Mouse (Mus musculus) E14TG2a.4 (cell line): ENCODE results near the gene Gm20388.

ENCODE experiments used
- H3K27me3 ChIP-seq: 2 replicates; pipeline ENCODE4 v1.6.1; 2014; ENCODE audit warnings: low read length, control low read depth; ENCODE audit not compliant: insufficient read depth
- H3K36me3 ChIP-seq: 2 replicates; pipeline ENCODE4 v1.6.1; 2014; ENCODE audit warnings: low read length, control low read depth; ENCODE audit not compliant: insufficient read depth
- H3K4me1 ChIP-seq: replicated peaks from 2 replicates; pipeline ENCODE4 v1.6.1; 2014; ENCODE audit warnings: low read depth, low read length, control low read depth
- H3K4me3 ChIP-seq: replicated peaks from 2 replicates; pipeline ENCODE4 v1.5.1; 2014; ENCODE audit warnings: mild to moderate bottlenecking, low read length
- H3K9me3 ChIP-seq: 2 replicates; pipeline ENCODE4 v1.6.1; 2014; ENCODE audit warnings: low read length, control low read depth
- CTCF ChIP-seq: conservative IDR thresholded peaks from 2 replicates; pipeline ENCODE4 v1.5.1; 2014; ENCODE audit warnings: low read length
- NANOG ChIP-seq: IDR thresholded peaks from 2 replicates; pipeline ENCODE4 v1.6.1; 2014; ENCODE audit warnings: borderline replicate concordance, low read length, mixed read lengths
- POU5F1 ChIP-seq: IDR thresholded peaks from 2 replicates; pipeline ENCODE4 v1.6.1; 2014; ENCODE audit warnings: low read length, borderline replicate concordance

Gm20388 gene

GRCm38 (mm10) chr8:120180445-120180970 is 269.9 kb downstream of the Gm20388 start:
- Histone ChIP-seq H3K27me3 (peaks cover 8% of the 10 kb centered on the region; the same call in 1 of the 2 replicates), H3K4me1 (peaks cover 40% of the 10 kb centered on the region), H3K36me3 (no peaks in the 10 kb centered on the region), H3K4me3 (no peak overlapping the region), H3K9me3 (no peaks in the 10 kb centered on the region)
- TF ChIP-seq NANOG (no peak), CTCF (no peak), POU5F1 (no peak)

GRCm38 (mm10) chr8:120181274-120181673 is 270.6 kb downstream of the Gm20388 start:
- no peak overlapping the region for H3K4me3 ChIP-seq
- H3K4me1 ChIP-seq: peaks cover 41% of the 10 kb centered on the region
- no peaks in the 10 kb centered on the region for H3K9me3 ChIP-seq
- peaks cover 8% of the 10 kb centered on the region; the same call in 1 of the 2 replicates for H3K27me3 ChIP-seq
- H3K36me3 ChIP-seq: no peaks in the 10 kb centered on the region
- TF ChIP-seq POU5F1 (no peak), NANOG (no peak), CTCF (no peak)

- Histone ChIP-seq H3K36me3 (no peaks in the 10 kb centered on the region), H3K9me3 (no peaks in the 10 kb centered on the region)
- no peak for TF ChIP-seq CTCF
- no peak for TF ChIP-seq NANOG
- TF ChIP-seq POU5F1: no peak
Measured at GRCm38 (mm10) chr8:120181861-120182414, 271.3 kb downstream of the Gm20388 start.

GRCm38 (mm10) chr8:120184366-120184765 is 273.7 kb downstream of the Gm20388 start:
- TF ChIP-seq CTCF (no peak), NANOG (no peak), POU5F1 (no peak)

More at GRCm38 (mm10) chr8:120181861-120182414, 271.3 kb downstream of the Gm20388 start:
- H3K27me3 ChIP-seq: peaks cover 8% of the 10 kb centered on the region; the same call in 1 of the 2 replicates
- no peak overlapping the region for H3K4me3 ChIP-seq
- peaks cover 40% of the 10 kb centered on the region for H3K4me1 ChIP-seq

GRCm38 (mm10) chr8:120184850-120185792 is 274.5 kb downstream of the Gm20388 start:
- H3K36me3 ChIP-seq: no peaks in the 10 kb centered on the region
- no peak overlapping the region for H3K4me3 ChIP-seq
- H3K27me3 ChIP-seq: 0 out of 2 replicates have a peak, but pooled peaks cover 3% of the 10 kb centered on the region
- H3K4me1 ChIP-seq: peaks cover 27% of the 10 kb centered on the region
- peaks cover 9% of the 10 kb centered on the region for H3K9me3 ChIP-seq
- TF ChIP-seq POU5F1 (no peak), NANOG (no peak)

More at GRCm38 (mm10) chr8:120184366-120184765, 273.7 kb downstream of the Gm20388 start:
- Histone ChIP-seq H3K4me3 (no peak overlapping the region), H3K36me3 (no peaks in the 10 kb centered on the region), H3K9me3 (peaks cover 2% of the 10 kb centered on the region; the same call in 1 of the 2 replicates), H3K27me3 (0 out of 2 replicates have a peak, but pooled peaks cover 3% of the 10 kb centered on the region), H3K4me1 (peaks cover 27% of the 10 kb centered on the region)

- no peak for TF ChIP-seq NANOG
- TF ChIP-seq CTCF: no peak
- no peak for TF ChIP-seq POU5F1
- Histone ChIP-seq H3K4me1 (peaks cover 27% of the 10 kb centered on the region), H3K36me3 (no peaks in the 10 kb centered on the region), H3K27me3 (no peaks in the 10 kb centered on the region), H3K4me3 (no peak overlapping the region), H3K9me3 (peaks cover 22% of the 10 kb centered on the region)
Measured at GRCm38 (mm10) chr8:120186454-120186853, 275.8 kb downstream of the Gm20388 start.

- Histone ChIP-seq H3K36me3 (no peaks in the 10 kb centered on the region), H3K4me3 (no peak overlapping the region), H3K4me1 (peaks cover 27% of the 10 kb centered on the region), H3K27me3 (no peaks in the 10 kb centered on the region), H3K9me3 (peaks cover 32% of the 10 kb centered on the region)
- TF ChIP-seq CTCF (no peak), POU5F1 (no peak), NANOG (no peak)
Measured at GRCm38 (mm10) chr8:120188510-120188909, 277.9 kb downstream of the Gm20388 start.

GRCm38 (mm10) chr8:120189440-120189839 is 278.8 kb downstream of the Gm20388 start:
- TF ChIP-seq POU5F1: no peak
- no peak for TF ChIP-seq NANOG
- TF ChIP-seq CTCF: no peak
- Histone ChIP-seq H3K4me1 (peaks cover 24% of the 10 kb centered on the region), H3K4me3 (no peak overlapping the region), H3K27me3 (no peaks in the 10 kb centered on the region), H3K9me3 (peaks cover 32% of the 10 kb centered on the region), H3K36me3 (no peaks in the 10 kb centered on the region)
